Mouse (Mus musculus) small intestine, adult 2 months (tissue): Measurements from ENCODE around the gene Cacul1. TPM values are rescaled to one million over a fixed set of nuclear protein-coding genes. Genes with fewer than 3 reads are reported as not detected.

Experiments used
- H3K27ac ChIP-seq: fragments of 200-500 bp; 2 replicates; pipeline ENCODE4 v1.5.1; 2012; ENCODE audit warnings: low read depth, low read length, control low read depth, inconsistent platforms; ENCODE audit not compliant: insufficient read depth
- H3K27me3 ChIP-seq: fragments of 200-500 bp; 2 replicates; pipeline ENCODE4 v1.6.1; 2012; ENCODE audit warnings: mild to moderate bottlenecking, moderate library complexity, low read length, inconsistent platforms; ENCODE audit not compliant: control insufficient read depth, insufficient read depth
- H3K36me3 ChIP-seq: fragments of 200-500 bp; 2 replicates; pipeline ENCODE4 v1.6.1; 2012; ENCODE audit warnings: mild to moderate bottlenecking, low read length, control low read depth, inconsistent platforms; ENCODE audit not compliant: control insufficient read depth, insufficient read depth
- H3K4me1 ChIP-seq: fragments of 200-500 bp; 2 replicates; pipeline ENCODE4 v1.6.1; 2012; ENCODE audit warnings: low read length, inconsistent platforms, mixed read lengths; ENCODE audit not compliant: control insufficient read depth, insufficient read depth, insufficient read length
- H3K4me3 ChIP-seq: fragments of 200-500 bp; 2 replicates; pipeline ENCODE4 v1.5.1; 2012; ENCODE audit warnings: low read depth, mild to moderate bottlenecking, control low read depth, inconsistent platforms, low read length, moderate library complexity
- CTCF ChIP-seq: fragments of 200-500 bp; IDR thresholded peaks from 2 replicates; pipeline ENCODE4 v1.5.1; 2012; ENCODE audit warnings: low read depth, mild to moderate bottlenecking, control low read depth, inconsistent platforms, low read length, moderate library complexity, mixed read lengths; ENCODE audit not compliant: insufficient replicate concordance, insufficient read length; ENCODE audit errors: extremely low read depth
- POLR2A ChIP-seq: fragments of 200-500 bp; IDR thresholded peaks from 2 replicates; pipeline ENCODE4 v1.6.1; 2012; ENCODE audit warnings: low read depth, mild to moderate bottlenecking, control low read depth, inconsistent platforms, low read length, moderate library complexity
- WGBS: fragments of 180-500 bp; shearing (Covaris S2); methylation state at CpG from one replicate; pipeline ENCODE4 v1.1.7; 2018; 5-methylcytosine and 5-hydroxymethylcytosine counted together
- polyA plus RNA-seq: library from polyadenylated mRNA; depleted of rRNA; stranded (reverse); fragments of >200 nt; gene quantifications from 2 replicates; pipeline ENCODE4 v1.2.3, GENCODE M21; 2012

Gene Cacul1
- polyA plus RNA-seq, 1 experiment = 12.0 TPM

- 0 out of 2 replicates have a peak, but pooled peaks have one; percentile 17 for TF ChIP-seq POLR2A
- TF ChIP-seq CTCF = no peak
- H3K4me3 ChIP-seq = peak overlapping the region; percentile 95
- H3K4me1 ChIP-seq = peaks cover 5% of the 10 kb centered on the region
- WGBS = 1% methylated on average over 34 of the region's 34 CpGs
- H3K36me3 ChIP-seq = no peaks in the 10 kb centered on the region; the same call in 1 of the 2 replicates
- no peaks in the 10 kb centered on the region for H3K27me3 ChIP-seq
- H3K27ac ChIP-seq = peak overlapping the region; percentile 79
These were observed 849 bp downstream of the Cacul1 start for GRCm38 (mm10) chr19:60579771-60580581.

GRCm38 (mm10) chr19:60576741-60577140 is 4.1 kb downstream of the Cacul1 start:
- Histone ChIP-seq H3K4me3 (no peak overlapping the region), H3K27ac (no peak overlapping the region), H3K4me1 (peaks cover 5% of the 10 kb centered on the region), H3K36me3 (peaks cover 3% of the 10 kb centered on the region; the same call in 1 of the 2 replicates), H3K27me3 (no peaks in the 10 kb centered on the region)
- no peak for TF ChIP-seq CTCF
- TF ChIP-seq POLR2A = no peak
- WGBS = 71% methylated on average over 1 of the region's 1 CpGs

GRCm38 (mm10) chr19:60560497-60560896 is 20.3 kb downstream of the Cacul1 start:
- TF ChIP-seq POLR2A (no peak), CTCF (no peak)
- H3K27ac ChIP-seq = no peak overlapping the region
- no peaks in the 10 kb centered on the region for H3K27me3 ChIP-seq

GRCm38 (mm10) chr19:60554866-60555438 is 25.9 kb downstream of the Cacul1 start:
- Histone ChIP-seq H3K4me1 (no peaks in the 10 kb centered on the region), H3K27me3 (no peaks in the 10 kb centered on the region), H3K27ac (no peak overlapping the region), H3K4me3 (no peak overlapping the region), H3K36me3 (peaks cover 12% of the 10 kb centered on the region)
- TF ChIP-seq POLR2A (no peak), CTCF (no peak)
- WGBS = 64% methylated on average over 4 of the region's 4 CpGs

More at GRCm38 (mm10) chr19:60560497-60560896, 20.3 kb downstream of the Cacul1 start:
- Histone ChIP-seq H3K4me1 (peaks cover 2% of the 10 kb centered on the region; the same call in 1 of the 2 replicates), H3K4me3 (no peak overlapping the region), H3K36me3 (peaks cover 11% of the 10 kb centered on the region)

- Histone ChIP-seq H3K4me1 (no peaks in the 10 kb centered on the region), H3K27ac (no peak overlapping the region), H3K4me3 (no peak overlapping the region), H3K27me3 (no peaks in the 10 kb centered on the region), H3K36me3 (peaks cover 15% of the 10 kb centered on the region)
- TF ChIP-seq POLR2A (no peak), CTCF (no peak)
These were observed 27.3 kb downstream of the Cacul1 start for GRCm38 (mm10) chr19:60553501-60553900.

GRCm38 (mm10) chr19:60543302-60543701 is 37.5 kb downstream of the Cacul1 start:
- H3K36me3 ChIP-seq = peaks cover 24% of the 10 kb centered on the region
- no peak overlapping the region for H3K27ac ChIP-seq
- H3K4me1 ChIP-seq = no peaks in the 10 kb centered on the region
- WGBS = 80% methylated on average over 2 of the region's 2 CpGs
- no peak for TF ChIP-seq CTCF
- TF ChIP-seq POLR2A = no peak
- no peaks in the 10 kb centered on the region for H3K27me3 ChIP-seq
- no peak overlapping the region for H3K4me3 ChIP-seq

GRCm38 (mm10) chr19:60531897-60532296 is 48.9 kb downstream of the Cacul1 start:
- Histone ChIP-seq H3K27me3 (no peaks in the 10 kb centered on the region), H3K36me3 (peaks cover 31% of the 10 kb centered on the region), H3K4me3 (no peak overlapping the region), H3K4me1 (peaks cover 2% of the 10 kb centered on the region; the same call in 1 of the 2 replicates), H3K27ac (no peak overlapping the region)
- whole genome bisulfite sequencing = 76% methylated on average over 2 of the region's 2 CpGs
- TF ChIP-seq CTCF = no peak
- TF ChIP-seq POLR2A = no peak

GRCm38 (mm10) chr19:60530171-60530570 is 50.7 kb downstream of the Cacul1 start:
- H3K4me3 ChIP-seq = no peak overlapping the region
- peaks cover 36% of the 10 kb centered on the region for H3K36me3 ChIP-seq
- 93% methylated on average over 1 of the region's 1 CpGs for WGBS
- H3K27ac ChIP-seq = no peak overlapping the region
- no peaks in the 10 kb centered on the region for H3K27me3 ChIP-seq
- TF ChIP-seq POLR2A (no peak), CTCF (no peak)
- peaks cover 2% of the 10 kb centered on the region; the same call in 1 of the 2 replicates for H3K4me1 ChIP-seq
